Mouse (Mus musculus) cerebral cortex, adult 2 months (tissue): ENCODE results near the gene Col4a3.

Source experiments
- WGBS: fragments of 180-500 bp; shearing (Covaris S2); methylation state at CpG from one replicate; pipeline ENCODE4 v1.1.7; 2018; 5-methylcytosine and 5-hydroxymethylcytosine counted together

The Col4a3 gene

DNA sequence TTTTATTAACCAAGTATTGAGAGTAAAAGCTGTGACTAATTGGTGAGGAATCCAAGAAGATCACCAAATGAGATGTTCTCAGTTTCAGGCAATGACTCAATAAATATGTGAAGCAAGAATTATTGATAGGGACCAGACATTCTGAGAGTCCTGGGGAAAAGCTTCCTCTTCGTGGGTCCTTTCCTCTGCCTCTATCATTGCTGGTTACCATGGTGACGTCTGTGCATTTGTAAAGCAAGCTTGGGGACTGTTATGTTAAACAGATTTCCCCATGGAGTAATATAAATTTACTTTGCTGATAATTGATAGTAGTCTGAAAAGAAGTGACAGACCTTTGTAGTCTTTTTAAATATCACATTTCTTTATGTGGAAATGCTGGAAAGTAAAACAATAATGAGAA lies 76.8 kb downstream of the Col4a3 start:
- 32% methylated on average over 2 of the region's 2 CpGs for WGBS

DNA sequence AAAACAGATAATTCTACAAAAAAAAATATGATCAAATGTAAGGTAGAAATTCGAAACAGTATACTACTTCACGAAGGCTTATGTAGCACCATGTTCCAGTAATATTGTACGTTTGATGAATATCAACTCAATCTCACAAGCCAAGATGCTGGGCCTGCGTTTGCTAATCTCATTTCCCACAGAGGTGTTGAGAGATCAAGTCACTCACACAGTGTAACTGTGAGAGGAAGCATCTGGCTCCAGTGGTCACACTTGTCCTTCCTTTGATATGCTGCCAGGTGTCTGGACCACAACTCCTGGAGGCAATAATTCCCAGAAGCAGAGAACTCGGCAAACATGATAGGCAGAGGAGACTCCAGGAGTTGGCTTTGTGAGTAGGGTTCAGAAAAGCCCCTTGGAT lies 99.6 kb downstream of the Col4a3 start:
- 79% methylated on average over 5 of the region's 5 CpGs for WGBS

DNA sequence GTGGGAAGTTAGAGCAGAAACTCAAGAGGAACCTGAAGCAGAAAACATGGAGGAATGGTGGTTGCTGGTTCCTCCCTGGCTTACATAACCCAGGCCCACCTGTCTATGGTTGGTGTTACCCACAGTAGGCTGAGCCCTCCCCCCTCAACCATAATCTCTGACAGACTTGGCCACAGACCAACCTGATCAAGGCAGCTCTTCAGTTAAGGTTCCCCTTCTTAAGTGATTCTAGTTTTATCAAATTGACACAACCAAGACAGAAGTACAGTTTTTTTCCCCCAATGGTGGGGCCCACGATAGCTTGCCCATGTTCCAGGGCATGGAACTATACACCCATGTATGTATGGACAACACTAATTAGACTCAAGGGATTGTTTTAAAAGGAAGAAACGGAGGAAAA lies 100.1 kb downstream of the Col4a3 start:
- WGBS = 84% methylated on average over 2 of the region's 2 CpGs

DNA sequence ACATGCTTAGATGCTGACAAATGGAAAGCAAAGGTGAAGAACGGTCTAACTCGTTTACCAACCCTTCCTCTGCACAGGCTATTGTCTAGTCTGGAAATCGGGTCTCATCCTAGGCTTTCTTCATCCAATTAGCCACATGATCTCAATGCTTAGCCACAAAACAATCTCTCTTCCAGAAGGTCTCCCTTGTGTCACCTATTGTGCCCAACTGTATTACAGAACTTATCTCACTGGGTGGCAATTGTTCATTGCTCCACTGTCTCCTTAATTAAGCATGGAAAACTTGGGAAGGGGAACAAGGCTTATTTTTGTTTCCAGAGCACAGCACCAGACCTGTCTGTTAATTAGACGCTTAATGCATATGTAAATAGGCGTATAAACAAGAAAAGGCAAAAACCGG lies 101.2 kb downstream of the Col4a3 start:
- 50% methylated on average over 6 of the region's 6 CpGs for WGBS

DNA sequence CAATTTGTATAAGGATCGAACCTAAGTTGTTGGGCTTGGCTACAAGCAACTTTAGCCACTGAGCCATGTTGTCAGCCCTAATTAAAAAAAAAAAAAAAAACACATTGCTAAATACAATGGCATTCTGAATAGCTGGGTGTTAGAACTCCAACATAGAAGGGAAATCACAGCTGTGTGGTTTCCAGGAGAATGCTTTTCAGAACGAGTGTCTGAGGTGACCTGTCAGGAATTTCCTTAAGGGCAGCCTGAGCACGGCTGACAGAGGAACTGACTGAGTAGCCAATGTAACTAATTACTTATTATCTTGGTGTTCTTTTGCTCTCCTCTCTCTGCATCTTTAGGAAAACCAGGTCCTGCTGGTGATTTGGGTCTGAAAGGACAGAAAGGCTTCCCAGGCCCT lies 109.2 kb downstream of the Col4a3 start:
- 51% methylated on average over 3 of the region's 3 CpGs for WGBS

DNA sequence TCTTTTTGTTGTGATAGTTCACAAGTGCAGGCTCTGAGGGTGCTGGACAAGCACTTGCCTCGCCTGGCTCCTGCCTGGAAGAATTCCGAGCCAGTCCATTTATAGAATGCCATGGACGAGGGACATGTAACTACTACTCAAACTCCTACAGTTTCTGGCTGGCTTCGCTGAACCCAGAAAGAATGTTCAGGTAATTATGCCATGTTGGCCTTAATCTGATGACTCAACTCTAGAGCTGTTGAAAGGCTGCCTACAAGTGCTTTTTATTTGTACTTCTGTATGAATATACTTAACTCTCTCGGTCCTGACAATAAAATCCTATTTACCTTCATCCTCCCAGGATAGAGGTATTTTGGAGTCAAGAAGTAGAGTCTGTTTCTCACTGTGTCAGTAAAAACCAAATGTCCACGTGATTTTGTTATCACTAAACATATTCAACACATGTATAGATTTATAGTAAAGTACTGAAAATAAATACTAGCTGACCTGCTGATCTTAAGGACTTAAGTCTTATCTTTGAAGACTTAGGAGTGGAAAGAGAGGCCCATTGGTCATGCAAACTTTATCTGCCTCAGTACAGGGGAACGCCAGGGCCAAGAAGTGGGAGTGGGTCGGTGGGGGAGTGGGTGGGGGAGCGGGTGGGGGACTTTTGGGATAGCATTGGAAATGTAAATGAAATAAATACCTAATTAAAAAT lies 131.2 kb downstream of the Col4a3 start:
- 65% methylated on average over 9 of the region's 9 CpGs for WGBS

DNA sequence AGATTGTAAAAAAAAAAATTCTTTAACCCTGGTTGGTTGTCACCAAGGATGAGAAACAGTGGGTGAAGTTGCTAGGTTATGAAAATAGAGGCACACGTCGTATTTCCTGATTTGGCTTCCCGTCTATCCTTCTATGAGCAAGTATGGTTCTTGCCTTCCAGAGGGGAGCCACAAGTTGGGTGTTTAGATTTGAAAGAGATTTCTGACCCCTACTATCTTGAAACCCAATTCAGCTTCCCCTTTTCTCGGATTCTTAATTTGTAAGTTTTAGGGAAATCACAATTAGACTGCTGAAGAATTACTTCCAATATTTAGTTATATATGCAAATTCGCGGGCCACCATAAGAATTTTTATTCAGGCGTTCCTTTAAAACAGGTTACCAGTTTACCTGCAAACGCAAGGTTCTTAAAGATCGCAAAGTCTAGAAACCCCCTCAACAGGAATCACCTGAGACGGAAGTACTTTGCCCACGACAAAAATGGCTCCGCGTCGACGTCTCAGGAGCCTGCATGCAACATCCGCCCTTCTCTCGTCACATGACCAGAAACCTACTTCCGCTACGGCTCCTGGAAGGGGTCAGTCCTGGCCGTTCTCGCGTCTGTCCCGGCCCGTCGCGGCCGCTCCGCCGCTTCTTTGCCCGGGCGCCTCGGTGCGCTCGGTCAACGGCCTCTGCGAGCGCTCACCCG lies 137.8 kb downstream of the Col4a3 start, which contains the start of gene Mff:
TSS of gene Mff (plus strand) at position 552 of the 687 bp plus-strand sequence.
- WGBS = 5% methylated on average over 38 of the region's 38 CpGs

DNA sequence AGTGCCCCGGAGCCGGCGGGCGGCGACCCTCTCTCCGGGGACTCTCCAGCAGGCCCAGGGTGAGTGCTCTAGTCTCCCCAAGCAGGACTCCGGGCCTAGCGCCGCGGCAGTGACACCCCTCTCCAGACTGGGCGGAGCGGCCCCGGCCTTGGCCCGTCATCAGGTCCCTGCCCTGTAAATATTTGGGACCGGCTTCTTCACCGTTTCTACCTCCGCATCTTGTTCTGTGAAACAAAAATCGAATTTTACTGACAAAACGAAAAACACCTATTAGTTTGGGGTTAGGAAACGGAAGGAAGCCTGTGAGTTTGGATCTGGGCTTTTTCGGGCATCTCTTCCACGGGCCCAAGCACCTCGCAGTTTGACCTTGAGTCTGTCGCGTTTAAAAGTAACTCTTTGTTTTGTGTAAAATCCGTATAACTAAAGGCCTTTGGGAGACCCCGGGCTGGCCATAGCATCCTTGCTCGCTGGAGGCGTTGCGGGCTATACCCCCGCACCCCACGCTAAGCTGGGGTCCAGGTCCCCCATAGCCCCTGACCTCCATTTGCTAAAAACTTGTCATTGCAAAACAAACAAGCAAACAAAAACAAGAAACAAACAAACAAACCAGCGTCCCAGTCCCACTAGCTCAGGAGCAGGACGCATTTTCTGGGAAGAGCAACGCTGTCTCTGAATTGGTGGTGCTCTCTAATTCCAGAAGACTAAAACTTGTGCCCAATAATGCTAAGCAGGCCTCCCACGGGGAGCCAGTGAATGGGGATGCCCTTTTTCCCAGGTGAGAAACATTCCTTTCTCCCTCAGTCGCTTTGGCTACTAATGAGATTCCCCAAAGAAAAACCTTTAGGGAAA lies 138.5 kb downstream of the Col4a3 start:
- under 1% methylated on average over 37 of the region's 37 CpGs for WGBS

DNA sequence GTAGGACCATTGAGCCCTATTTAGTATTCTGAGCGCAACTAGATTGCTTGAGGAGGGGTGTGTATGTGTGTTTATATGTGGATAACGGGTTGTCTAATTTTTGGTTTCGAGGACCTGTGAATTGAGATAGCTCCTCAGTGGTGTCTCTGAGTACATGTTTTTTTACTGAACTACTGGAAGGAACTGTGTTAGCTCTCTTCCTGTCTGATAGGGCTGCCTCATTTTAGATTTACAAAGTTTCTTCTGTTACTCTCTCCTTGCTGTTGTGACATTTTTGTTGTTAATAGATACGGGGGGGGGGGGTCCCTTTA lies 139.1 kb downstream of the Col4a3 start:
- 15% methylated on average over 4 of the region's 4 CpGs for WGBS

DNA sequence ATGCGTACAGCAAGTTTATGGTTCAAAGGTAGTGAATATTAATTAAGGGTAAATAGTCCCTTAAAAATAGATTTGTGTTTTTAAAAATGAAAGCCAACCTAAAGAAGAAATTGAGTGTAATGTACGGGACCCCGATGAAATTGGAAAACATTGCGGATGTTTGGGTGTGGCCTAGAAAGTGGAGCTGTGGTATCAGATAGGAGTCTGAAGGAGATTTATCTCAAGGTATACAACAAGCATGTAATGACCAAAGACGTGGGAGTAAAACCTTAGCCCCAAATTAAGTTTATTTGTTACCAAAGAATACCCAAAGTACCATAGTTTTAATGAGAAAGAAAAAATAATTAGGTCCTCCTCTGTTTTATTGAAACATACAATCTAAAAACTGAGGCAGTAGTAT lies 139.8 kb downstream of the Col4a3 start:
- 89% methylated on average over 5 of the region's 5 CpGs for WGBS

DNA sequence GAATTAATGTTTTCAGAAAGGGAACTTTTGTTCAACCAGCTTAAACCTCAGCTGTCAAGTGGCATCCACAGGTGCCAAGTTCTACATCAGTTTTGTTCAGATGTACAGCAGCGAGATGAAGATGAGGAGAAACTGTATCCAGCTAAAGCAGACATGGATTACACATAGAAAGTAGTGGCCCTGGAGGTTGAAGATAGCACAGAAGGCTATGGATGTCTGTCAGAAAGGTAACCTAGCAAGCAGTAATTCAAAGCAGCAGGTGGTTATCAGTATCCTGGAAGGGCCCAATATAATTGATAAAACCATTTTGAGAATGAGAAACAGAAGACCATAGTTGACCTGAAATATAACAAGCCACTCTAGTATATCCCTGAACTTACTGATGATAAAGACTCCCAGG lies 146.6 kb downstream of the Col4a3 start:
- 92% methylated on average over 1 of the region's 1 CpGs for WGBS

DNA sequence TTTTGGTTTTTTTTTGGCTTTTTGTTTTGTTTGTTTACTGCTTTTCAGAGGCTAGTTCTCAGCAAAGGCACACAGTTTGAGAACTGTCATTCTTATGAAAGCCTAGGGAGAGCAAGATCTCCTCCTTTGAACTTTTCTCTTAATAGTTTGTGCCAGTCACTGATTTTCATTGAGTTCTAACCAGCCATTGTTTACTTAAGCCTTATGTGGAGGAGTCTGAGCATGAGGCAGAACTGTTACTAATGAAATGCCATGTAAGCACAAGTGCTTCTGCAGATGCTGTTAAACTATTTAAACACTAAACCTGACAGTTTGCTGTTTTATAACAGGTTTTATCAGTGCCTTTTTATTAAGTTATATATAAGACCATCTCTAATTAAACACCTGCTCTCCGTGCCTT lies 151.3 kb downstream of the Col4a3 start:
- 73% methylated on average over 1 of the region's 1 CpGs for WGBS

DNA sequence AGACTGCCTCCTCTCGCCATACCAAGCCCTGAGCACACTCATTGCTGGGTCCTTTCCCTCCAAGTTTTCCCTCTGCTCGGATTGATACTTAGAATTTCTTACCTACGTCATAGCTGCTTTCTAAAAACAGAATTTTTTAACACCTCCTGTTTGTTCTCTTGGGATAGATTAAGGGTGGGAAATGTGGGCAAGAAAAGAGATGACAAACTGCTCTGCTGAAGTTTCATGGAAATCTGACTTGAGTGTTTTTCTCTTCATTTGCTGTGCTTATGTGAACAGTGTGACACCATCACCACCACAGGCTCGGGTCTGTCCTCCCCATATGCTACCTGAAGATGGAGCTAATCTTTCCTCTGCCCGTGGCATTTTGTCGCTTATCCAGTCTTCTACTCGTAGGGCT lies 154.8 kb downstream of the Col4a3 start:
- WGBS = 50% methylated on average over 7 of the region's 7 CpGs

DNA sequence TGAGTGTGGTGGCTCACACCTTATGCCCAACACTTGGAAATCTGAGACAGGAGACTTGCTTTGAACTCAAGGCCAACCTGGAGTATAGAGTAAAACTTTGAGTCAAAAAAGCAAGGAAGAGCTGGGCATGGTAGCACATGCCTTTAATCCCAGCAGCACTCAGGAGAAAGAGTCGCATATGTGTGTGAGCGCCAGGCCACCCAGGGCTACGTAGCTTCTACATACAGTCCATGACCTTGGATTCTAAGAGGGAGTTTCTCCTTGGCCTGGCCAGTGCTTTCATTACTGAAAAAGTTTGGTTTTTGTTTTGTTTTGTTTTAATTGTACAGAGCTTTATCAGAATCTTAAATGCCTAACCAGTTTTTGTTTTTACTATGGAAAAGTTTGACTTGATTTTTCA lies 157.2 kb downstream of the Col4a3 start:
- 90% methylated on average over 3 of the region's 3 CpGs for WGBS

DNA sequence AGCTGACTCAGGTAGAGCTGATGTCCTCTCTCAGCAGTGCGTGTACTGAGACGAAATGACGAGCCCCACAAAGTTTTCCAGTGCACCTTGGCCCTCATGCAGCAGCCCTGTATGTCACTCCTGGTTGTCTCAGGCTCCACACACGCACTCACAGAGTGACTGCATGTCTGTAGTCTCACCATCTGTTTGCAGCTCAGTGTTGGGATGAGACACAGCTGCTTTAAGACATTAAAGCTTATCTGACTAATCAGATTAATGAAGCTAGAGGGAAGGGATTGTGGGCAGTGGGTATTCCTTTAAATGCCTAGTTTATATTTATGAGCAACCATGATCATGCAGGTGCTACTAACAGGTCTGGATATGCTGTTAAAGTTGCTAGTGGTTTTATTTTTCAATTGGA lies 159.7 kb downstream of the Col4a3 start:
- 75% methylated on average over 4 of the region's 4 CpGs for WGBS

DNA sequence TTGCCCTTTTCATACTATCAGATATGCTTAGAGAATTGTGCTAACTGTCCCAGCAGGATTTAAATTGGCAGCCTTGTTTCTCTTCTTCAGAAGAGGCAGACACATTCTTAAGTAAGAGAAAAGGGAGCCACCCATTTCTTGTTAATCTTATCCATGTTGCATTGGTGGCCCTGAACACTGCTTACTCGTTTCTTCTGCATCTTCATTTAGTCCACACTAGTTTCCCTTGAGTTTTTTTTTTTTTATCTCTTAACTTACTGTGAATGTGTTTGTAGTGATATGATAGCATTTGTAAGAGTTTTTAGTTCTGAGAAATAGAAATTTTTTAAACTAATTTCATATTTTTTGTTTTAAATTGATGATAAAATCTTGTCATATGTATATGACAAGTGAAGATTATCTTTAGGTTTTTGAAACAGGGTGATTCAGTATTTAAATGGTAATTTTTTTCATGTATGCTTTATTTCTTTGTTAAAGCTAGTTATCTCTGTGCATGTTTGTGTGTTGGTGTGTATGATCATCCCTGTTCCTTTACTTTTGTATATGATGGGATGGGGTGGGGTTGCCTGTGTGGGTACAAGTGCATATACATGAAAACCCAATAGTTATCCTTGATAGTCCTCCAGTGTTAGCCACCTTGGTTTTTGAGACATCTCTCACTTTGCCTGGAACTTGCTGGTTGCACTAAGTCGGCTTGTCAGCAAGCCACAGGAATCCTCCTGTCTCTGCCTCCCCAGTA lies 161.2 kb downstream of the Col4a3 start:
- WGBS = 87% methylated on average over 2 of the region's 2 CpGs

DNA sequence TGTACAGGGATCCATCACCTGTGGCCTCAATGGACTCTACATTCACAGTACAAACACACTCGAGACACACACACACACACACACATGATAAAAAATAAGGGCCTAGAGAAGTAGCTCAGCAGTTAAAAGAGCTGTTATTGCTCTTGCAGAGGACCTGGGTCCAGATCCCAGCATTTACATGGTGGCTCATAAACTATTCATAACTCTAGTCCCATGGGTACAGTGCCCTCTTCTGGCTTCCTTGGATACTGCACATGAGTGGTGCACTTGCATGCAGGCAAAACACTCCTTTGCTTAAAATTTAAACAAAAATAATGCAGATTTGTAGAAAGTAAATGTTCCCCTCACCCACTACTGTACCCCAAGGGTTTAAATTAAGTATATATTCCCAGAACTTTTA lies 172.8 kb downstream of the Col4a3 start:
- 93% methylated on average over 1 of the region's 1 CpGs for WGBS

DNA sequence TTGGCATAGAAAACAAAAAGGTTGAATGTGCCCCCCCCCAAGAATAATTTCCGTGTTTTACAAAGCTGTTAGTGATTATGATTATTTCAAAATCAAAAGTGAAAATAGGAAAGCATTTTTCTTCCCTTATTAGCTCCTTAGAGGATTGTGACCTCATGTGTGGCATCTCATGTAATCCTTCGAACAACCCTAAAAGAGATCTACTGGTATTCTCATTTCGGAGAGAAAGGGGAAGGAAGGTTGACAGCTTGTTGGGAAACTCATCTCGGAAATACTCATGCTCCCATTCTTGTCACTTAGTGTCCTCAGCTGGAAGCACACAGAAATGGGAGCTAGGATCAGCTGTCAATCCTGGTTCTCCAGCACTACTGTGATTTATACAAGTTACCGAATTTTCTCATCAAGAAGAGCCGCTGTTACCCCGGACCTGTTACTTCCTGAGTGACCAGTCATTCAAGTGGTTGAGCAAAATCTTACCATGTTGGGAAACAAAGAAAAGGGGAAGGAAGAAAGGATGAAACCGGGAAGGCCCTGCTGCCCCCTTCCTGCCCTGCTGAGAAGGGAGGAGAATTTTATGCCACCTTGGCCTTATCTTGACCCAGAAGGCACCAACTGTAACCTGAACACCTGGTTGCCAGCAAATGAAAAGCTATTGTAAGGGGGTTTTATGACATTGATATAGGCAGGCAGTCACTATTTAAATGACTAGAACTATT lies 174.9 kb downstream of the Col4a3 start:
- WGBS = 88% methylated on average over 8 of the region's 8 CpGs

DNA sequence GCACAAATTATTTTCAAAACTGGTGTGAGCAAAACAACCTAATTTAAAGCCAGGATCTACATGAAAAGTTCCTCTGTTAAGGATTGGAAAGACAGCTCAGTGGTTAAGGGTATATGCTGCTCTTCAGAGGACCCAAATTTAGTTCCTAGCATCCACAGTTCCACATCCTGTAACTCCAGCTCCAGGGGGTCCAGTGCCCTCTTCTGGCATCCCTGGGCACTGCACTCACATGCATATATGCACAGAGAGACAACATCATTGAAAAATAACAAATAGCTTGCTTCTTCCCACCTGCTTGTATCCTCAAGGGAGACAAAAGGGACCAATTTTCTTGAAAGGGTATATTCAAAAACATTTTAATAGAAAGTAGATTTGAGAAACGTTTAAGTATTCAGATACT lies 175.6 kb downstream of the Col4a3 start:
- WGBS = 84% methylated on average over 1 of the region's 1 CpGs

DNA sequence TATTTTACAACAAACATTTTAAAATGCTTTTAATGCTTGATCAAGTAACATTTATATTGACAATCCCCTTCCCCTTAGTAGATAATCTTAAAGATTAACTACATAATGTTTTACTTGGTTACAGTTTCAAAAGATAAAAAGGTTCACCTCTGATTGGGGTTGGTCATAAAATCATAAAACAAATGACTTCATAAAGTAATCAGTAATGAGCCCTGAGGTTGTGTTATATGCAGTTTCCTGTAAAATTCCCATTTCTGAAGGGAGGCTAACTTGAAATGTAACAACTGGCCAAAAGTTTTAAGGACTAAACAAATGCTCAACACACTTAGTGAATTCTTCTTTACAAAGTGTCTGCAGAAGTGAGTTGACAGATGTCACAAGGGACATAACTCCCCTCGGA lies 179.5 kb downstream of the Col4a3 start:
- 57% methylated on average over 1 of the region's 1 CpGs for WGBS

DNA sequence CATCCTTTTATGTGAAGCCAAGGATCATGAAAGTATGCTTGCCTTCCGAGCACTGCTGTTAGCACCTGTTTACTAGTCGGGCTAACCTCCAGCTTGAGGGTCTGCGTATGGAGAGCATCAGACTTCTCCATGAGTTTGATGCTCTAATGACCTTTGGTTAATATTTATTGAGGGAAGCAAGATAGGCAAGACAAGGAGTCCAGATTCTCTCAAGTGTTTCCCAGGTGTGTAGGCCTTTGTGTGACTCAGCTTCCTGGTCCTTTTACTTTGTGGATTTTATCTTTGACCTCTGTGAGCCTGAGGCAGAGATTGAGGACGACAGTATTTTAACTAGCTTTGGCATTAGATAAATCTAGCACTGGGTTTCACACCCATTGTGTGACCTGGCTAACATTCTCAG lies 179.9 kb downstream of the Col4a3 start:
- WGBS = 79% methylated on average over 4 of the region's 4 CpGs

DNA sequence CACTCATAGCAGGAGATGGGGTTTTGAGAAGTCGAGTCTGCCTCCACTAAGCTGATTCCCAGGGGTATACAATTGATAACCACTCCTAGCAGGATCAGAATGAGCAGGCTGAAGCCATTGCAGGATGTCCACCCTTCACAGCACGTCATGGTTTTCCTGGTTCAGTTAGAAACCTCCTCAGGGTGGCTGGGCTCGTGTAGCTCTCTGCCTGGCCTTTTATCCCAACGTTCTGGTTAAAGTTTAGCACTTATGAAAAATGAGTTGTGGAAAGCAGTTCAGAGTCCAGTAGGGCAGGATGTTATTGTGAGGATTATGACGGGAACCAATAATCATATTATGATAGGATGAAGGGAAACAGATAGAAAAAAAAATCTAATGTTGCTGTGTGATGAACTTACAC lies 181.5 kb downstream of the Col4a3 start, which contains the start of gene Tm4sf20:
TSS of gene Tm4sf20 (minus strand) at position 193 of the 400 bp plus-strand sequence.
- 79% methylated on average over 5 of the region's 5 CpGs for WGBS
